18 mouse cellular contexts compared by ENCODE assay signal in the genomic region with DNA sequence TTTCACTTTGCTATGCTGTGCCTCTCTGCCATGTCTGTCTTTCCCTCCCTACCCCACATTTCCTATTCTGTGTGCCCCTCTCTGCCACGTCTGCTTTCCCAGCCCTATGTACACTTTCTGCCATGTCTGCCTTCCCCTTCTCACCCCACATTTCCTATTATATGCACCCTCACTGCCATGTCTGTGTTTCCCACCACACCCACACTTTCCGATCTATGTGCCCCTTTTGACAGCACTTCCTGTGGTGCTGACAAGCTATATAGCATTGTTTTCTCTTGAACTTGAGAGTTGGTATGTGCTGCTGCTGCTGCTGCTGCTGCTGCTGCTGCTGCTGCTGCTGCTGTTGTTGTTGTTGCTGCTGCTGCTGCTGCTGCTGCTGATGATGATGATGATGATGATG. TPM values are rescaled to one million over a fixed set of nuclear protein-coding genes. Genes with fewer than 3 reads are reported as not detected.
DNase-seq lines count a peak whose midpoint lies in the region; ATAC-seq lines count a peak whose summit lies in the region.
"Had no signal": no experiment of that assay in that cellular context is flagged by ENCODE, and none has a peak within 500 bp of the region (broad histone marks: within the 10 kb centered on the region; RNA-seq: fewer than 3 reads in every experiment).

No protein-coding gene starts in this region.

- no peak overlapping the region for H3K9ac ChIP-seq in intestine, embryonic 16.5 days (ENCODE audit: low read depth, low read length)
- H3K9ac ChIP-seq: embryonic facial prominence, embryonic 12.5 days; midbrain, embryonic 13.5 days; neural tube, embryonic 15.5 days had no signal

- WGBS in intestine, embryonic 16.5 days, result 69% methylated on average over 2 of the region's 2 CpGs

- peak; percentile 15 for DNase-seq in 416B (ENCODE audit: low read depth)
- peak; percentile 23 for DNase-seq in thymus, postnatal 0 days (ENCODE audit: low spot score)
- no peak for DNase-seq in kidney, postnatal 14 days
- DNase-seq in ovary, postnatal 10 days (ENCODE audit: low spot score), result no peak
- DNase-seq: adrenal gland, adult 8-10 months; cerebellum, adult 11 months; cerebellum, postnatal 25 days; heart, postnatal 10 days; kidney, adult 8-10 months; lung, postnatal 14 days had no signal

- H3K27ac ChIP-seq in intestine, embryonic 16.5 days (ENCODE audit: low read length), result no peak overlapping the region
- H3K27ac ChIP-seq: embryonic facial prominence, embryonic 12.5 days; hindbrain, postnatal 0 days; midbrain, embryonic 13.5 days; neural tube, embryonic 15.5 days; stomach, postnatal 0 days had no signal

- no peaks in the 10 kb centered on the region for H3K4me1 ChIP-seq in intestine, embryonic 16.5 days (ENCODE audit: control insufficient read depth, insufficient read depth, low read length)
- H3K4me1 ChIP-seq: embryonic facial prominence, embryonic 12.5 days; midbrain, embryonic 13.5 days; neural tube, embryonic 15.5 days had no signal

- H3K4me2 ChIP-seq in intestine, embryonic 16.5 days (ENCODE audit: low read depth, low read length), result no peak overlapping the region
- H3K4me2 ChIP-seq: embryonic facial prominence, embryonic 12.5 days; midbrain, embryonic 13.5 days; neural tube, embryonic 15.5 days had no signal

- no peaks in the 10 kb centered on the region for H3K36me3 ChIP-seq in intestine, embryonic 16.5 days (ENCODE audit: control insufficient read depth, insufficient read depth, low read length)
- H3K36me3 ChIP-seq: embryonic facial prominence, embryonic 12.5 days; midbrain, embryonic 13.5 days; neural tube, embryonic 15.5 days had no signal

- no peaks in the 10 kb centered on the region for H3K9me3 ChIP-seq in intestine, embryonic 16.5 days (ENCODE audit: control insufficient read depth, low read length)
- H3K9me3 ChIP-seq: embryonic facial prominence, embryonic 12.5 days; midbrain, embryonic 13.5 days; neural tube, embryonic 15.5 days had no signal

- H3K27me3 ChIP-seq in intestine, embryonic 16.5 days (replicated peaks; ENCODE audit: control insufficient read depth, insufficient read depth, low read length), result no peaks in the 10 kb centered on the region
- H3K27me3 ChIP-seq: embryonic facial prominence, embryonic 12.5 days; midbrain, embryonic 13.5 days; neural tube, embryonic 15.5 days had no signal

- H3K4me3 ChIP-seq in intestine, embryonic 16.5 days (ENCODE audit: low read length), result no peak overlapping the region
- H3K4me3 ChIP-seq: embryonic facial prominence, embryonic 12.5 days; midbrain, embryonic 13.5 days; neural tube, embryonic 15.5 days had no signal

- ATAC-seq in CD4-positive, CD25-positive, alpha-beta regulatory T cell, adult 4 months, result peak; percentile 85
- ATAC-seq in inflammation-experienced regulatory T-cells, adult 6 months, result peak; percentile 89
- no peak for ATAC-seq in intestine, embryonic 16.5 days
- ATAC-seq: hindbrain, postnatal 0 days; midbrain, embryonic 13.5 days had no signal

RNA-seq across cellular contexts. Expression of gene Ndnf, which starts 9.3 kb away (rescaled TPM):
- polyA plus RNA-seq in CD4-positive, CD25-positive, alpha-beta regulatory T cell, adult 4 months (2017; shearing (Covaris generic)), result 1 to 10 TPM in 1 of 2 experiments, under 1 TPM in 1; 0.58 to 1.3 TPM
- polyA plus RNA-seq in inflammation-experienced regulatory T-cells, adult 6 months (2017; shearing (Covaris generic)), result 1 to 10 TPM; 1.1 to 1.4 (median 1.3) TPM
- polyA plus RNA-seq in thymus, postnatal 0 days (2015; fragmentation: Nextera tagmentation; extraction: Ambion mirVana), result 0.12 and 0.17 TPM in 2 replicates
- 1.5 and 1.7 TPM in 2 replicates for polyA plus RNA-seq in intestine, embryonic 16.5 days (2015; fragmentation: Nextera tagmentation; extraction: Ambion mirVana)

Comparison
In these comparisons a context has a peak if more than half of its experiments do, and no peak if none do; other contexts are left out.
1. DNase-seq: peak in 416B (single experiment) and thymus, postnatal 0 days (single experiment); none in kidney, postnatal 14 days (single experiment) and ovary, postnatal 10 days (single experiment).